Mouse (Mus musculus) effector memory CD4-positive, alpha-beta T cell, adult 7 months (primary cell): ENCODE data around the gene Gm8693. TPM values are rescaled to one million over a fixed set of nuclear protein-coding genes. Genes with fewer than 3 reads are reported as not detected.

ENCODE experiments used
- polyA plus RNA-seq: library from polyadenylated mRNA; unstranded; fragments of 100-300 nt; shearing (Covaris generic); gene quantifications from one replicate; pipeline ENCODE4 v1.2.1, GENCODE M21; 2017

Gene Gm8693
- not detected for polyA plus RNA-seq

DNA sequence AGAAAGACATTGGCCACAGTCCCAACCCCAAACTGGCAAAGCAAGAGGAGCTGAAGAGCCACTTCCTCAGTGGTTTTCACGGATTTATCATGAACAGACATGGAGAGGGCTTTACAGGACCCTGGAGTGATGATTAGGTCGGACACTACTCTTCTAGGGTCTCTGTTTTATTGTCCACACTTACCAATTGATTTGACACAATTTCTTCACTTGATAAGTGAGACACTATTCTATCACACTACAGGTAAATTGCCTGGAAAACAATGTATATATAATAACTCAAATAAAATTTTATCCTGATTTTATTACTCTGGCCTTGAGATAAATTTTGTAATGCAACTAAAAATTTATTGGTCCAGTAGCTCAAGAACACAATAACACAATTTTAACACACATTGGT is at the start of gene Gm8693:
TSS of gene Gm8693 (minus strand) at position 101 of the 400 bp plus-strand sequence.

GRCm38 (mm10) chr7:22719610-22720009 is 27.5 kb upstream of the Gm8693 start, which contains the start of gene Gm4567:
Gene Gm4567, minus strand, starts transcription at chr7:22719710.

GRCm38 (mm10) chr7:22657718-22658117 is 34.4 kb downstream of the Gm8693 start, which contains the start of gene Vmn1r155:
Gene Vmn1r155, plus strand, starts transcription at chr7:22658018.

Other genes starting within 250 kb of the Gm8693 start
- 1.2 TPM for gene Gm10665, start 228.2 kb downstream of the Gm8693 start, polyA plus RNA-seq
- gene Vmn1r151, start 192.6 kb downstream of the Gm8693 start, polyA plus RNA-seq, result not detected
- 0.89 TPM for gene Vmn1r152, start 169.3 kb downstream of the Gm8693 start, polyA plus RNA-seq
- gene Gm8677, start 157.4 kb downstream of the Gm8693 start, polyA plus RNA-seq, result not detected
- not detected for gene Gm4201, start 127.0 kb downstream of the Gm8693 start, polyA plus RNA-seq
- gene Gm4565, start 104.2 kb downstream of the Gm8693 start, polyA plus RNA-seq, result 0.65 TPM
- 1.1 TPM for gene Vmn1r155, start 34.3 kb downstream of the Gm8693 start, polyA plus RNA-seq
- not detected for gene Gm4567, start 27.4 kb upstream of the Gm8693 start, polyA plus RNA-seq
- not detected for gene Vmn1r157, start 69.4 kb upstream of the Gm8693 start, polyA plus RNA-seq
- gene Vmn1r158, start 98.5 kb upstream of the Gm8693 start, polyA plus RNA-seq, result not detected
- gene Vmn1r159, start 151.3 kb upstream of the Gm8693 start, polyA plus RNA-seq, result not detected
- not detected for gene Vmn1r160, start 178.9 kb upstream of the Gm8693 start, polyA plus RNA-seq